Mouse (Mus musculus) heart, adult 9 months (tissue): ENCODE data around the gene Myo10.

Experiments
- DNase-seq, 2 experiments: peaks; one replicate each; pipeline ENCODE4 v3.0.0; 2022; ENCODE audit warnings: low spot score in 2 of 2

Gene Myo10

DNA sequence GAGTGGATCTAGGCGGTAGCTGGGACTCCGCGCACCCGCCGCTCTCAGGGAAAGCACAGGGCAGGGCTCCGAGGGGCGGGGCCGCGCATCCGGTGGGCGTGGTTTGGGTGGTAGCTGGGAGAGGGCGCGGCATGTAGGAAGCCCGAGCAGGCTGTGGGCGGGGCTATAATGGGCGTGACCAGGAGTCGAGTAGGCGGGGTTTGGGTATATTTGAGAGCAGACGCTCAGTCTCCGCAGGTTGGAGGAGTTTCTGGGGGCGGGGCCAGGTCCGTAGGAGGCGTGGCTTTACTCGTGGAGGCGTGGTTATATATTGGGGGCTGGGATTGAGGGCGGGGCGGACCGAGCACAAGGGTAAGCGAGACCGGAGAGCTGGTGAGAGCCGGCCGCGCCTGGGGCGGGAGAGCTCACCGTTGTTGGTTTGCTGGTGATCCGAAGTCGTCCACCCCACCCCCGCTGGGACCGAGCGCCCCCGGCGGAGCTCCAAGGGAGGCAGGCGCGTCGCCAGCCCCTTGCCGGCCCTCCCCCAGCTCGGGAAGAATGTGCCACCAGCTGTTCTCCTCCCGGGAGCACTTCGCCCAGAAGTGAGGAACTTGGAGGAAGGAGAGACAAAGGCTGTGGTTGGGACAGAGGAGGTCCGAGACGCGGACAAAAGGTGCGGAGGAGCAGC is at the start of gene Myo10:
Gene Myo10, plus strand, starts transcription at position 326 of the 667 bp plus-strand sequence.
- DNase-seq: peak; percentile 98 to 100

DNA sequence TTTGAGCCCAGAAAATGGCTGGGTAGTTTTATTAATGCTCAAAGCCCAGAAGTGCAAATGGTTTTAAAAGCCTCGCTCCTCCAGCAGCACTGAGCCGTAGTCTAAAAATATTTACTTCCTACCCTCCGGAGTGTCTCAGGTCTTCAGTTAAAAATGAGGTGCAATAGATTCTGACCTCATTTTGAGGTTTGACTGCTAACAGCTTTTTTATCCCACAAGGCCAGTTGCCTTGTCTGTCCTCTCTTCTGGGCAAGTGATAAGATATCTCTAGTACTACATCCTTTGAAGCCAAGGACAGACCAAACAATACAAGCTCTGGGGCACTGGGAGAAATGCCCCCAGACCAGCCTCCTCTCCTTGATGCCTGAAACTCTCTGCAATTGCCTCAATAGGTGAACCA is 49.2 kb upstream of the Myo10 start:
- DNase-seq: no peak

DNA sequence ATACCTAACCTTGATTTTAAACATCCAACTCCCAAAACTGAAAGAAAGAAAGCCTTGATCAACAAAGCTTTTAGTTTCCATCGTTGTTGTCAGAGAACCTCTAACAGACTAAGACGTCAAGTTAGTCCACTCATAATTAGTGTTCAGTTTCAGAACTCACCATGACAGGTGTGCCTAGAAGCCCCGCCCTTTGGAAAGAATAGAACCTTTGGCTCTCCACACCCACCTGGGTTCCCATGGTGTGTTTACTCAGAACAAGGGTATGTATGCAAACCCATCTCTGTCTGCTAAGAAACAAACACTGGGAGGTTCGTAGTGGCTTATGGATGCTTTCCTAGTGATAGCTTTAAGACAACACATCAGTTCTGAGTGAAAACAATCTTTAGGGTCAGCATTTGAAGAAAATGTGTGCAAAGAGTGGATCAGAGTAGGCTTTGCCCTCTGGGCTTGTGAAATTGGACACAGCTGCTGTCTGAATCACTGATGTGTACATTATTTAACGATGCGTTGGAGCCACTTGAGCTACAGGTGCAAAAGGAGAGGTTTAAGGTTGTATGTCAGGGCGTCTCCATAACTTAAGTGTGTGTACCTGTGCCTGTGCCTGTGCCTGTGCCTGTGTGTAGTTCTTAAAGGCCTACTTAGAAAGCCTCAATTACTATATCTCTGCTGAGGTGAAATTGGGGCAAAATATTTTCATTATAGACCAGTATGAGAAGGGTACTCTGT is 48.3 kb upstream of the Myo10 start:
- DNase-seq: no peak

DNA sequence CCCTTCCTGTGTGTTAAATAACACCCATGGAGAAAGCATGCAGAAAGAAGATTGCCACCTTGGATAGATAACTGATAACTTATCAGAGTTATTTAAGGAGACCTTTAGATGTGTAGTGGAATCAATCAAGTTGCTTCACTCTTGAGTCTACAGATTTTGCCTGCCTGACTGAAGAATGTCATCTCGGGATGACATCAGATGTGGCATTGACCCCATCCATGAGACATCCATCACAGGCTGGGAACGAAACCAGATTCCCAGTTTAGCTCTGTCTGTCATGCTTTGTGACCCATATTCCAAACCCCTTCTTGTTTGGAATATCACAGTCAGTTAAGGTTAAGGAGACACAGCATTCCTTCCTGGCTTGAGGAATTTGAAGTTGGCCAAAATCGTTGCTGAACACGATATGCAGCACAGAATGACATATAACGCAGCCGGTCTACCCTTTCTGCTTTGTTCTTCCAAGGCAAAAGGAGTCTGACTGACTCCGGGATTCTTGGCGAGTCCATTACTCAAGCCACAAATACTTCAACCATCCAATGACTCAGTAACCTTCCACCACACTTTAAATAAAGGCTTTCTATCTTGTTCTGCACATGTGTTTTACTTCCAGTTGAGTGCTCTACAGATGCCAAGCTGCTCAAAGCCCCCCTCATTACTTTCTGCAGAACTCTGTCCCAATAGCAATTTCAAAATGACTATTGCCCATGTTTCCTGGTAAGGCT is 44.8 kb upstream of the Myo10 start:
- DNase-seq: no peak

DNA sequence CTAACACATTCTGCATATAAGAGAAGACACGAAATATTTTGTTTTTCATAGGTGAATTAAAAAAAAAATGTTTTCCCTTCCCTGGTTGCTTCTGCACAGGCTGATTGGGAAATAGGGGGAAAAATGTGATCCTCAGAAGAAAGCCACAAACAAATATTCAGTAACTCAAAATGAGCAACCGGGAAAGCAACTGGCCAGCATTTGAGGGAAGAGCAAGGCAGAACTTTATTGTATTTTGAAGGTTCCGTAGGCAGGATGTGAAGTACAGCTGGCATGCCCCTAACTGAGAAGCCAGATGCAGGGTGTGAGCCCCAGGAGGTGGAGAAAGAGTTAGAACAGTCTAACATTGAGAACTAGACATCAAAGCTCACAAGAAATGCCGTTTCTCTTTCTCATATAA is 44.0 kb upstream of the Myo10 start:
- DNase-seq: no peak

GRCm38 (mm10) chr15:25580731-25581130 is 41.6 kb upstream of the Myo10 start:
- peak; percentile 60 to 87 for DNase-seq

GRCm38 (mm10) chr15:25582055-25582454 is 40.3 kb upstream of the Myo10 start:
- no peak for DNase-seq

DNA sequence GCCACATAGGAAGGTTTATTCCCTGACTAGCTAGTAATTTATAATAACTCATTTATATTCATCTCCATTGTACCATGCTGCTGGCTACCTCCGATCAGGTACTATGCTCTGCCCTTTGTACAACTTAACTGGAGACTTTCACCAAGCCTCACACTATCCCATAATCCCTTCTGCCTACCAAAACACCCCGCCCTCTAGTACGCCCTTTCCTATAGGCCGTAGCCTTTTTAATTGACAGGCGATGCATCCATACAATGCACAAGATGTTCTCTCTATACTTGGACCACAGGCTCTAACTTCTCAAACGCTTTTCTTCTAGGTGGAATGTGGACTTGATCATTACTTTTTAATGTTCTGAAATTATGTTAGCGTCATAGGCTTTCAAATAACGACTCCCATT is 39.0 kb upstream of the Myo10 start:
- no peak for DNase-seq

GRCm38 (mm10) chr15:25586828-25587227 is 35.5 kb upstream of the Myo10 start:
- DNase-seq: no peak

- DNase-seq: no peak
Measured at GRCm38 (mm10) chr15:25587943-25588342, 34.4 kb upstream of the Myo10 start.

DNA sequence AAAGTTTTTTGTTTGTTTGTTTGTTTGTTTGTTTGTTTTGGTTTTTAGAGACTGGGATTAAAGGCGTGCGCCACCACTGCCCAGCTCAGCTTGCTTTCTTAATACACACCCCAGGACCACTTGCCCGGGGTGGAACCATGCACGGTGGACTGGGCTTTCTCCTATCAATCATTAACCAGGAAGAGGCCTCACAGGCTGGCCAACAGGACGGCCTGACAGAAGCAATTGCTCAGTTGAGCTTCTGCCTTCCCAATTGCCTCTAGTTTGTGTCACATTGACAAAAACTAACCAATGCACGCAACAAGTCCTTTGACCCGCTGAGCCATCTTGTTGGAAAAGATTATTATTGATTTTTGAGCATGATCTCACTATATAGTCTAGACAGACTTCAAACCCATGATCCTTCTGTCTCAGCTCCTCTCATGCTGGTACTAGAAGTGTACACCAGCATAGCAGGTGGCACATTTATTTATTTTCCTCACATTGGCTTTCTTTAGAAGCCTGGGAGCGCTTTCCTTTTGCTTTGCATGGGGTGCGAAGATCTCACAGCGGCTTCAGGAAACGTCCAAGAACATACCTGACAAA is 32.9 kb upstream of the Myo10 start:
- DNase-seq: no peak

GRCm38 (mm10) chr15:25589916-25590315 is 32.4 kb upstream of the Myo10 start:
- peak; percentile 35 to 39 for DNase-seq

GRCm38 (mm10) chr15:25590891-25591290 is 31.4 kb upstream of the Myo10 start:
- no peak for DNase-seq

DNA sequence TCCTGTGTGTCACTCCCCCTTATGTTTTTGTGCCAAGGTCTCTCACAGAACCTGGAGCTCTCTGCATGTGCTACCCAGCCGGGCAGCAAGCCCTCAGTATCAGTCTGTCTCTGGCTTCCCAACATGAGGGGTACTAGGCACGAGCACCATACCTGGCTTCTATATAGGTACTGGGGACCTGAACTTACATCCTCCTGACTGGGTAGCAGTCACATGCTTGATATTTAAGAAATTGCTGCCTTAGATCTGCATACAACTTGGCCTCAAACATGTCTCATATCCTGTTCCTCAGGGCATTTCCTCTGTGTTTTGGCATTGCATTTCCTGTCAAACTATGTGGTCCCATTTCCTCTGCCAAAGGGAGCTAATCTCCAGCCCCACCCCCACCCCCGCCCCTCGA is 30.4 kb upstream of the Myo10 start:
- DNase-seq: no peak

DNA sequence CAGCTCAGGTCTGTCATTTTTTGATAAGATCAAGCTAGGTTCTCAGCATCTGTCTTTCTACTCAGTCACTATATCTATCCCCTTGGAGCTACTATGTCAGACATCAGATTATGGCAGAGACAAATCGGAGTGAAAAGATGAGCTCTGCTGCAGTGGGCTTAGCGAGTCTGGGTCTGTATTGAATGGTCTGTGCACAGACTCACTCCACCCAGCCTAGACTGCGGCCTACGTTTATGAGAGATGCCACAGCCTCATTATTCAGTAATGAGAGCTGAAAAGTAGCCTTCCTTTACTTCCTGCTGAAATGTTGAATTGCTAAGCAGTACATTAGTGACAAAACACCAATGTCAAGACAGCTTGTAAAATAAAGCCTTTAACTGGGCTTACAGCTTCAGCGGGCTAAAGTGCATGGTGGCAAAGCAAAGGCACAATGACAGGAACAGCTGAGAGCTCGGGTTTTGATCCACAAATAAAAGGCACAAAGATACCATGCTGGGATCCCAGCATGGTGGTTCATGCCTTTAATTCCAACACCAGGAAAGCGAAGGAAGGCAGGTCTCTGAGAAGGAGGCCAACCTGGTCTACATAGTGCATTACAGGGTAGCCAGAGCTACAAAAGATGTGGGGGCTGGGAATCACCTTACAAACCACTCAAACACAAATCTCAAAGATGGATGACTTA is 28.7 kb upstream of the Myo10 start:
- no peak for DNase-seq

DNA sequence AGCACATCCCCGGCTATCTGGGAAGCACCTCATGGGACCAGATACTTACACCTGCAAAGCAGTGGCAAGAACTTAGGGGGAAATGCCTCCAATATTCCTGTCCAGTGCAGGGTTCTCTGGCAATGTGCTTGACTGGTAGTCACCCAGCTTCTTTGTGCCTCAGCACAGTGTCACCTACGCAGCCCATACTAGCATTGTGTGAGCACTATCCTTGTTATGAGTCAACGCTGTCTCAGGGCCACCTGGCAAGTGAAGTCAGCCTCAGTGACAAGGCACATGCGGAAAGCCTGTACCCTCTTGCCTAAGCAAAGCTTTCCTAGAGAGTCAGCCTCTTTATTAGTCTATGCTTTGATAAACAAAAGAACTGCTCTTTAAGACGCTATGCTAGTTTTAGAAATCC is 24.0 kb upstream of the Myo10 start:
- no peak for DNase-seq

DNA sequence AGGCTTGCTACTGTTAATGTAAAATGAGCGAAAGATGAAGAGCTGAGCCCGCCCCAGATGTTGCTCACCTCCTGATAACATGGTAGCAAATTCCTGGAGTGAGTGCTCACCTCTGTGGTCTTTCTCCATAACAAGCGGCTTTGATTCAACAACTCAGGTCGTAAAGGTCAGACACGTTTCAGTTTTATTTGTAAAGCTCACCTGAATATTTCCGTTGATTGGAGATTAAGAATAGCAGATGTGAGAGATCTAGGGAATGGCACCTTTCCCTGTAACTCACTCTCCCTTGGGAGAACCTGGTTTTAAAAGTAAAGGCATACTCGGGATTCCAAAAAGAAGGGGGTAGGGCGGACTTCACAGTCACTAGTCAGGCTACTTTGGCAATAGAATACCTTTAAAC is 20.0 kb upstream of the Myo10 start:
- DNase-seq: no peak

DNA sequence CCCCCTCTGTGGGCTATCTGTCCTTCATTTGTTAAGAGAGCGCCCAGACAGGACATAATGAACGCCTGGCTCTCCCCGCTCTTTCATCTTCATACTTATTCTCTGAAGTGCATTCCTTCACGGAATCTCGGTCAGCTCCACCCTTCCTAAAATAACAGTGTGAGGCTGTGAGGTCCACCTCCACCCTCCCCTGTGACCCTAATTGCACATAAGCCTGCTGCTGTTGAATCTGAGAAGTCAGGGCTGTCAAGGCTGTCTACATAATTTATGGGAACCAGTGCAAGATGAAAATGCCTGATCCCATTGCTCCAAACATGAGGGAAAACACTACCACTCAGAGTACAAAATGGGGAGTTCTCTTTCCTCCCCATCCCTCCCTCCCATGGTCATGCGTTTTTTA is 19.0 kb upstream of the Myo10 start:
- no peak for DNase-seq

DNA sequence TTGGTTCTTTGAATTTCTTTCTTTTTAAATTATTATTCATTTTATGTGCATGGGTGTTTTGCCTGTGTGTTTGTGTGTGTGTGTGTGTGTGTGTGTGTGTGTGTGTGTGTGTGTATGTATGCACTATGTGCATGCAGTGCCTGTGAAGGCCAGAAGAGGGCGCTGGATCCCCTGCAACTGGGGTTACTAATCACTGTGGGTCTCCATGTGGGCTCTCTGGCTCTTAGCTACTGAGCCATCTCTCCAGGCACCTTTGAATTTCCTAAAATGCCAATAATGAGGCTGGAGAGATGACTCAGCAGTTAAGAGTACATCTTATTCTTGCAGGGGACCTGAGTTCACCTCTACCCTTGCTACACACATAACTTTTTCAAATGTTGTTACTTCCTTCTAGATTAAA is 18.1 kb upstream of the Myo10 start:
- DNase-seq: no peak

DNA sequence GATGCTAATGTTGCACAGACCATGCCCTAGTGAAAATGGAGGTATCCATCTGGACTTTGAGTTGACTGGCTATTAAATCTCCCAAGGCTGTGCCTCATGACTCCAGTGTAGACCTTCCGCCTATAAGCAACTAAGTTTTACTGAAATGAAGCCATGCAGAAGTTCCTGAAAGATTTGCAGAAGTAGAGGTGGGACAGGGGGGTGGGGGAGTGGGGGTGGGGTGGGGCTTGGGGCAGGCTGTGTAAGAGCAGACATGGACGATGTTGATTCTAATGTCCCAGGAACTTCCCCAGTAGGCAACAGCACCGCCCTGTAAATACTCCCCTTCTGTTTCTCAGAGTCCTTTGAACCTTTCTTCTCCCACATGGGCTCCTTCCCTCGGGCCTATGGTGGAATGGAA is 16.9 kb upstream of the Myo10 start:
- no peak for DNase-seq

GRCm38 (mm10) chr15:25608742-25609141 is 13.6 kb upstream of the Myo10 start:
- no peak for DNase-seq

DNA sequence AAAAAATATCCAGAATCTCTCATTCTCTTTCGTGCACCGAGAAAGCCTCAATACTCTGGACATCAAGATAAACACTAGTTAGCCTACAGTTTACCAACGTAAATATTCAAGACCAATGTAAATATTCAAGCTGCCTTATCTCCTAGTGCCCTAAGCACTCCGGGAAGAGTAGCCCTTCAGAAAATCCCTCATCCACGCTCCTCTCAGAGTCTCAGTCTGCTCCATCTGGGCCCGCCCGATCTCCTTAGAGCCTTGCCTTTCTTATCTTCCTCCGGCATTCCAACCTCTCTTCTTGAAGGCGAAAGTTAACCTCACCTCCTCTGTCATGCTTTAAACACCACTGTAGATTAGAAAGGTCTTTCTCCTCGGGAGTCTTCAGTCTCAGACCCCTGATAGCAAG is 13.1 kb upstream of the Myo10 start:
- DNase-seq: no peak
